Mouse (Mus musculus): ENCODE data around the gene Ror1.

- no peak for TF ChIP-seq HCFC1 (IDR thresholded peaks at IDR 0.05; ENCODE audit: borderline replicate concordance, insufficient read depth, low read length)
- TF ChIP-seq MAFK (IDR thresholded peaks at IDR 0.05; ENCODE audit: insufficient read depth, low read depth, low read length): no peak
- TF ChIP-seq ZNF384 (IDR thresholded peaks at IDR 0.05; ENCODE audit: low read depth, low read length): no peak
- TF ChIP-seq ZC3H11A (IDR thresholded peaks at IDR 0.05; ENCODE audit: borderline replicate concordance, low read depth, low read length): no peak
- TF ChIP-seq CHD2 (IDR thresholded peaks at IDR 0.05; ENCODE audit: low read depth, low read length): no peak
These were observed 95.9 kb downstream of the Ror1 start for GRCm38 (mm10) chr4:100191483-100191882.
